Mouse (Mus musculus): ENCODE measurements around the gene St6galnac3.

The St6galnac3 gene

DNA sequence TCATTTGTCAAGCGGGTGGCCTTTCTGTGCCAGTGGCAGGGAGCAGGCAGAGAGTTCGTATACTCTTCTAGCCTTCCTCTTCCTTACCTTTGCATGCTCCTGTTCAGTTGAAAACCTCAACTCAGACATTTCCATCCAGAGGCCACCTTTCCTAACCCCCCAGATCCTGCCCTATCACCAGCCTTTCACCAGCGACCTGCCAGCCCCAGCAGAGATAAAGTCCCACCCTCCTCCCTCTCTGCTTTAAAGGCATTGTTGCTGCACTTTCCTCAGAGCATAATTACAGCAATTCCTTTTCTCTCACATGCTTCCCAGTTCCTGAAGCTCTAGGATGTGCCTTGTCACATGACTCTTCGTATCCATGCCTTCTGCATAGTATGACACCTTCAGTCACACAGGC is 215.3 kb downstream of the St6galnac3 start:
- no peak for DNase-seq

DNA sequence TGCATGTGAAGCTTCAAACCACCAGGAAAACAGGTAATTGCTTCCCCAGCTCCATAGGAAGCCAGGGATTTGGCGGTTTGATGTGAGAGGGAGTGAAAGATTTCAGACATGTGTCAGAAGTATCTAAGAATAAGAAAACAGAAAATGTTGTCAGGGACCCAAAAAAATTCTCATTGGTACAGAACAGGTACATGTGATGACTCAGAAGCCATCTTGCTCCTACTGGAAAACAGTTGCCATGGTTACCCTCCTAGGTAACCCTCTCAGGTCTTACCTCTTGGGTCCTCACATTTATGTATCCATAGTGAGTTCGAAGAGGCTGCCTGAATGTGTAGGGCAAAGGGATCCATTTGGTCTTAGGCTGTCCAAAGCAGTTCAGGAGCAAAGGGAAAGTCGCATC is 215.9 kb downstream of the St6galnac3 start:
- no peak for DNase-seq

DNA sequence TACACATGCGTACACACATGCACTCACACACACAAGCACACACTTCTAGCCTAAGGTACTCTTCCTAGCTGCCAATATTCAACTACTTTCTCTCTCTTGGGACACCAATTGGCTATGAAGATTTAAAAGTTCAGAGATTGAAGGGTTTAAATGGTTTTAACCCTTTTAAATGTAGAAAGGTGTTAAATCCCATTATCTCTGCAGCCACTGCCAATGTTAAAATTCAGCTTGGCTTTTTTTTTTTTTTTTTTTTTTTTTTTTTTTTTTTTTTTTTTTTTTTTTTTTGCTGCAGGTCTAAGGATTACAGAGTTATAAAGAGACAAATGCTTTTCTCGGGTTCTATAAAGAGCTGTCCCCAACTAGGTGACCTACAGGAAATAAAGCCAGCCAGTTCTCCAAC is 216.4 kb downstream of the St6galnac3 start:
- DNase-seq, result no peak

DNA sequence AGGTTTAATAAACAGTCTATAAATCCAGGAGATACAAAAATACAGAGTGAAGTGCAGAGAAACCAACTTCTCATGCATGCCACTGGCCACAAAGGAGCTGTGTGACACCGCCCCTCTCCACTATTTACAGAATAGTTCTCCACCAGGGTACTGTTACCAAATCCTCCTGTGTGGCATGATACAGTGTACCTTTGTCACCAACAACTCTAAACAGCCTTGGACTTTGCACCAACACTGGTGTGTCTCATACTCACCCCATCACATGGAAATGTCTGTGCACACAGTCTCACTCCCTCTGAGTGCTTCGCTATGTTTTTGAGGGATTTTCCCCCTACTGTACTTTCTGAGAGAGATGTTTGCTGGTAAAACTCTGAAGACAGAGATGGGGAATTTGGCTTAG is 217.4 kb downstream of the St6galnac3 start:
- DNase-seq, result no peak

DNA sequence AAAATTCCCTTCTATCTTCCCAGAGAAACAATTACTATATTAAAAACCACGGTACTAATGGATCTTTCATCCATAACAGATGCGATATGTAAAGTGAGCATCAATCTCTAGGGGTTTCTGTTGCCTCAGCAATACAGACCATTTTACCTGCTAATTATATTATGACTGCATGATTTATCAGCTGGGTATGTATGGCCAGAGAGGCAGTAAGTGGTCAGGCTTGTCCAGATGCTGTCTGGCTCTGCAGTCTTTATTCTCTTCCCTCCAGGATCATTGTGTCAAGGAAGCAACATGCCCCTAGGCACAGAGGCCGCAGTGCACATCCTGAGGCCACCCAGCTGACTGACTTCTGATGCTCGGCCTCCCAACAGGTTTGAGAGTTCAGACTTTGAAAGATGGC is 222.5 kb downstream of the St6galnac3 start:
- no peak for DNase-seq

DNA sequence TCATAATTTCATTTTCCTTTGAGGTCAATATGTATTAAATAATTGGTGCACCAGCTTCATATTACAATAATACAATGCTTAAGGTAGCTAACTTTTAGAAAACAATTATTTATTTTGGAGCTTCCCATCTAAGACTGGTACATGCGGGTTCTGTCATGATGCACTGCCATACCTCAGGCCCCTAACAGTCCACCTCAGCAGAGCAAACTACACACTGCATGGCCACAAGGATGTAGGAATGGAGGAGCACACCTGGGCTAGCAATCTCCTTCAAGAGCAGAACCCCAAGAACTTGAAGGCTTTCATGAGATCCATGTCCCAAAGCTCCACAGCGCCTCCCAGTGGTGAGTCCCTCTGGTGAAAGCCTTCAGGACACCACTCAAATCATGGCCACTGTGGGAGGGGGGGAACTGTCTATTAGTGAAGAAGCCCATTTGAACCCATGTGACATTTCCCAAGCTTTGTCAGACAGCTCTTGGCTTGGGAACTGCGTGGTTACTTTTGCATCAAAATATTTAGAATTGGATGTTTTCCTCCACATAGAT is 223.6 kb downstream of the St6galnac3 start:
- peak; percentile 51 for DNase-seq

DNA sequence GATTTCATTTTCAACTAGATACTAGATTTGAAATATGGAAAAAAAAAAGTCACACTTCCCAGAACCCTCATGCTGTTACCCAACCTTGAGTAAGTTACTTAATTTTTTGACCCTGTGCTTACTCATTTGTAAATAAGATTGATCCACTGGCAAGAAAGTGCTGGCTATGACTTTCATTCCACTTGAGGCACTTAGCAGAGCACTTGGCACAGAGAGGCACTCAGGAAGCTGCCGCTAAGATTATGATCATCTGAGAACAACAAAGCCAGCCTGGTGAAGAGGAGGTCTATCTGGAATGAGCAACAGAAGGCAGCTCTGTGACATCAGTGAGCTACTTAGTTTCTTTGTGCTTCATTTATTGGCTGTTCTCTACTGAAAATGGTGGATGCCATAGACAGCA is 232.0 kb downstream of the St6galnac3 start:
- DNase-seq, result no peak

DNA sequence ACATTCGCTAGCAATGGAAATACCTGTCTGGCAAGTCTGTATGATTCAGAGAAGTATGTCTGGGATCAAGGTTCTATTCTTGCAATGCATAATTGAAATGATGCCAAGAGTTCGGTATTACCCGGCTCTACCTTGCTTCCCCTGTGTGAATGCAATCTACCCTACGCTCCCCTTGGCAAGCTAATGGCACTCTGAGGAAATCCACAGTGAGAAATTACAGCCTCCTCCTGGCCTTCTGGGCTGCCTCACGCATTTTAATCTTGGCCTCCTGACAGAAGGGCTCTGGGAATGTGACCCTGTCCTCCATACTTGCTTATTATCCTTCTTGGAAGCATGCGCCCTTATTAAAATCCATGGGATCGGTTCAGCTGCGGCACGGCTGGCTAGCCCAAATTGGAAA is 235.3 kb downstream of the St6galnac3 start:
- DNase-seq, result no peak

DNA sequence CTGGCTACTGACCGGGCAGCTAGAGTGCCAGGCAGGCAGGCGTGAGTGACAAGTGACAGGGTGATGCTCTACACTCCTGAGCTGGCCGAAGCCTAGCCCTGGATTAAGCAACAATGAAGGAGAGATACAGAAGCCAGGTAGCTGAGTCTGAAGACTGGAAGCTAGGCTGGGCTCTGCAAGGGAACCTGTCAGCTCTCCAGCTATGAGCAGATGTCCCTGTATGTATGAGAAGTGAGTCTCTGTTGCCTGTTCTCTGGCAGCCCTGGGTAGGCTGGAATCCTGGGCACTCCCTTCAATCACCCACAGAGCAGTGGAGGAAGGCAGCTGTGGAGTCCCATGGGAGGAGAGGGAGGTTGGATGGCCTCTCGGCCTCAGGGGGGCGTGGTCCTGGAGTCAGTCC is 236.0 kb downstream of the St6galnac3 start:
- DNase-seq, result no peak

DNA sequence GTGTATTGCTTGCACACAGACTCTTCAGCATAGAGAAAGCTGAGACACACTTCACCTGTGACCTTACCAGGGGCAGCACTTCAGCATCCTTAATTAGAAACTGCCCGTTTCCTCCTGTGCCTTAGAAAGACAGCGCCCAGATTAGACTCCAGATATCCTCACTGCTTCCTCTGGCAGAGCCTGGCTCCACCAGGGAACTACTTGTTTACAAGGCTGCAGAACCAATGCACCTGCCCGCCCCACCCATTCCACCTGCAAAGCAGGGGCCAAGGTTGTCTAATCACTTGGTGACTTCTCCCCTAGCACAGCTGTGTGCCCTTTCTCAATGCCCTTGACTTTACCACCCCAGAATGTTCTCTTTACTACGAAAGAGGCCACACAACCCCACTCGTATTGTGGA is 239.8 kb downstream of the St6galnac3 start:
- no peak for DNase-seq

DNA sequence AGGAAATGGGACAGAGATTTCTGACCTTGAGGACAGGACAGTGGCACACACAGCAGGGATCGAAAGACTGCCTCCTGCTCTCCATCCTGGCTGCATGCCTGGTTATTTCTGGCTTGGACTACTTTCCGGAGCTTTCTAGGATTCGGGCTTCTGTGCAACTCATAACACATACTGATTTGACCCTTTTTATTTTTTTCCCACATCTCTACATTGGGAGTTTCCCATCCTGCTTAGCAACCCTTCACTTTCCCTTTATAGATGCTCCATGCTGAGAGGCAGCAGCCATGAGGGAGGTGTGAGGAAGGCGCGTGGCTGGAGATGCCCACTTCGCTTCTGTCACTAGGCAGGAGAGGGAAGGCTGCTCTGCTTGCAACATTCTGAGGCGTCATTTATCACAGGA is 240.3 kb downstream of the St6galnac3 start:
- DNase-seq, result peak; percentile 69

DNA sequence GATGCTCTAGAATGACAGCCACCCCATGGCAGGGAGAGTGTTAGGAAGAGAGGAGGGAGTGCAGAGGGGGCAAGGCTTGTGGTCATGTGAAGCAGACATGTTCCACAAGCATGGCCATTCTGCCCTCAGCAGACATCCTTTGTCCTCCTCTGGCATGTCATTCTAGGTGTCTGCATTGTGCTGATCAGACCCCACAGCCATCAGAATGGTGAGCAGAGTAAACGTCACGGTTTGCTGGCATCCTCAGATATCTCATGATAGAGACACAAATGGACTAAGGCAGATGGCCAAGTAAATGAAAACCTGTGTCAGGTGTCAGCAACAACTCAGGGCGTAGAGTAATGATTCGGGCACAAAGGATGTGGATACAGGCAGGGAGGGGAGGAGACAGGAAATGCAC is 241.3 kb downstream of the St6galnac3 start:
- DNase-seq, result no peak

DNA sequence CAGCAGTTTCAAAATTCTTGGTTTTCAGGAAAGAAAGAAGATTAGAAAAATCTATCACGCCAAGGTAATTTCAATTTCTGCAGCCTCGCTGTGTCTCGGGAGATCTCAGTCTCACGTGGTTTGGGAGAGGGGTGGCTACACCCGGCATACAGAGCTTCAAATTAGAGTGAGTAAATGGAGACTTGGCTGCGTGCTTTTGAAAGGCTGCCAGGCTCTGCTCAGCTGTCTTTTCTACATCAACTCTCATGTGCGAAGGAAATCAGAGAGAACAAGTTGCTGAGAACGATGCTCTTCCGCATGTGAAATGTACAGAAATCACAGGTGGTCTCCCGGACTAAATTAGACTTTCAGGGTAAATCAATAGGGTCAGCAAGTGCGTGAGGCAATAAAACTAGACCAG is 242.9 kb downstream of the St6galnac3 start:
- DNase-seq, result no peak

DNA sequence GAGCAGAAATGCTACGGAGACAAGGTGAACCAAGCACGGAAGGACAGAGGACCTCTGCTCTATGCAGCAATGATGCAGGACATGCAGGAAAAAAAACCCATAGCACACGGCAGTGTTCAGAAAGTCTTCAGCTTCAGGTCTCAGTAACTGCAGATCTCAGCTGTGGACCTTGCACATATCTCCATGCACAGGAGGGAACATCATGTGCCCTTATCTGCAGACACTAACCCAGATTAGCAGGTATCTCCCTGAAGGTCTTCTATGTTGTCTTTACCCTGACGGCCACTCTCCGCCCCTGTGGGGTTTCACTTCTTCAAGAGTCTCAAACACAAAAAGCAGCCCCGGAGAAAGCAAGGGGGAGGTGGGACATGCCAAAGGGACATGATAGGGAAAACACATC is 244.0 kb downstream of the St6galnac3 start:
- DNase-seq, result no peak

DNA sequence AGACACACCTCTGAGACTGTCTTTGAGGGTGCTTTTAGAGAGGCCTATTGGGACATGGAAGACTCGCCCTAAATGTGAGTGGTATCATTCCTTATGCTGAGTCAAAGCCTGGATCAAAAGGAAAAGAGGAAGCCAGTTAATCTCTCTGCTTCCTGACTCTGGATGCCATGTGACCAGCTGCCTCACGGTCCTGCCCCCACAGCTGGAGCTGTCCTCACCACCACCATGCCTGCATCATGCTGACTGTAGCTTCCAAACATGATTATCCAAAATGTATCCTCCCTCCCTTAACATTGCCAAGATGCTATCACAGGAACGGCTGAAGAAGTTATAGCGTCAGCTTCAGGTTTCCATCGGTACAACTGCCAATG is 244.4 kb downstream of the St6galnac3 start:
- DNase-seq, result no peak

DNA sequence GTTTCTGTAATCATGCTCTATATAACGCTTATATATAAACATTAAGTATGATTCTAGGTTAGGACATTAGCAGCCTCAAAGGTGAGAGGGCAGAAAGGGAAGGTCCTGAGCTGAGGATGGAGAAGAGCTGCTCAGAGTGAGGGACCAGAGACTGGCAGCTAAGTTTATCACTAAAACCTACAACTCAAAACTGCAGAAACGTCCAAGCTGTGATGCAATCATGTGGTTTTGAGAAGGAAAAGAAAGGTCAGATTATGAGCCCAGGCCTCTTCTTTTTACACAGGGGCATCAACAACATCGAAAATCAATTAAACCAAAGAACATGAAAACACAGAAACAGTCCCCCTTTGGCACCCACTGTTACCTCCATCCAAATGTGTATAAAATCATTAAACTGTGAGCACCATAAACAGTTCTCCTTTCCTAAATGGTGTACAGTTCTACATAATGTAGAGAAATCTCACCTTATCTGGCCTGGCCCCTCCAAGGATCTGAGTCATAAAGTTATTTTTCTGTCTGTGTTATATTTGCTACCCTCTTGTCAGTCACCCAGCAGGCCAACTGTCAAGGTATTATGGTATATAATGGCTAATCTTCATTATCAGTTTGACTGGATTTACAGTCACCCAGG is 244.9 kb downstream of the St6galnac3 start:
- no peak for DNase-seq

DNA sequence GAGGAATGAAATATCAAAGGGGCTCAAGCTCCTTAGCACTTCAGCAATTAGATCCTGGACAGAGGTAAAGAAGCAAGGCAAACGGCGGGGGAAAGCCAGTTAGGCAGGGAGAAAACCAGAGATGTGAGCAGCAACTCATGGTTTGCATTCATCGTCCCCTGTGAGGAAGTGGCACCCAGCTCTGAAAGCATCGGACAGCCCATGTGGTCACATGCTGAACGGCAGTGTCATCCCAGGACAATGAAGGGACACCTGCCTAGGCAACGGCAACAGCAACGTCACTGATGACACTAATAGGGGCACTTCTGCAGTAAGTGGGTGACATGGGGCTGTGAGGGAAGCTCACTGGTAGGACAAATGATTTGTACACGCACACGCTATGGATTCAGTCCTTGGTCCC is 249.1 kb downstream of the St6galnac3 start:
- DNase-seq, result no peak

DNA sequence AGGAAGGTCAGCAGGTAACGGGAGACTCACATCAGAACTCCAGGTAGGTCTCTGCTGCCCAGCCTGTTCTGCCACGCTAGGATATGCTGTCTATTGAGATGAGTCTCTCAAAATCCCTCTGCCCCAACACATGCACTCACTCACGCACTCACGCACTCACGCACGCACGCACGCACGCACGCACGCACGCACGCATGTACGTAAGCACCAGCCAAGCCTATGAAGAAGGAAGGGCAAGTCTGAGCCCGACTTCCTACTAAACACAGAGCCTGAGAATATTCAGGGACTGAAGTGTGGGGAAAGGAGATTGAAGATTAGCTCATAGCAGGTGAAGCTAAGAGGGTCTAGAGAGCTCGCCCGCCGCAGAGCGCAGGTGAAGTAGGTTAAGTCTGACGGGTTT is 249.5 kb downstream of the St6galnac3 start:
- no peak for DNase-seq

DNA sequence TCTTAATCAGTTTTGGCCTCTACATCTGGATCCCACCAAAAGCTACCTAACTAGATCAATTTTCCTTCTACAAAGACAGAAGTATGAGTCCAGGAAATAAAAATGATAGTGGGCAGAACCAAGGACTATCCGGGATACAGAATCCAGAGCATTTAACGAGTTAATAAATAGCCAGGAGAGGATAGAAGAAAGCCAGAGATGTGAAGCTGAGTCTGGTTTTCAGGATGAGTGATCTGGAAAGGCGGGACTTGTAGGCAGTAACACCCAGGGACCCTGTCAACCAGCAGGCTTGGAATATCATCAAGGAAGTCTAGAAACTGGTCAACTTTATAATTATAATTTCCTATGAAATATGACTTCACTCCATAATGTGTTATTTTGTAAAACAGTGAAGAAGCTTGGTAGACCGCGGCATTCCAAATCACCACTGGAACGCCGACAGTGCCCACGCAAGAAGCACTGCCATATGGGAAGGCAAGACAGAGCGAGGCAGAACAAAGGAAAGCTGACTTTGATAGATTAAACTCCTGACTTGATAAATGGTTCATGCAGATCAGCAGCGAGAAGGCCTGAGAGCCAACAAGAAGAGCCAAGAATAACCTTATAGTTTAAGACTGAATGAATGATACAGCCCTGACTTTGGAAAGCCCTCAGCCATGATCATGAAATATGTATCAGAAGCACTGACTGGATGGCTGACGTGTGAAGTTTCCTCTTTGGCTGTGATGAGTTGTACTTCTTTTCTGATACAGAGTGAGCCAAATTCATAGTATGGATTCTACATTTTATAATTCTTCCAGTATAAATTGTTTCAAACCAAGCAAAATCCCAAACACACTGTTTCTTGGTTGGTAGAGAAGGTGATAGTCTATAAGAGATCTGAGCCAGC is 252.1 kb downstream of the St6galnac3 start:
- DNase-seq, result no peak

DNA sequence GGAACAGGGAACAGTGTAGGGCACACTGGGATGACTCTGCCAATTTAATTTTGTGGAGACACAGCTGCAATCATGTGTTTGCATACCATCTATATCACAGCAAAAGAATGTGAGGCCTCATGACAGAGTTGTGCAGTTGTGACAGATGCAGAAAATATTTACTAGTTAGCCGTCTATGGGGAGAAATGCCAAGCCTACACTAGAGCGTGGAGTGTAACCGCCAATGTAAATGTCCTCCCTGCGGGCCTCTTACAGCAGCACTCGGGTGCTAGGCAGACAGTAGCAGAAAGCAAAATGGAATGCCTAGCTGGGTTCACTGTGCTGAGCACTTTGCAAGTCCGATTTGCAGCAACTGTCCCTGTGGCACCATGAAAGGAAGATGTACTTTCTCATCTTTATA is 261.1 kb downstream of the St6galnac3 start:
- no peak for DNase-seq

DNA sequence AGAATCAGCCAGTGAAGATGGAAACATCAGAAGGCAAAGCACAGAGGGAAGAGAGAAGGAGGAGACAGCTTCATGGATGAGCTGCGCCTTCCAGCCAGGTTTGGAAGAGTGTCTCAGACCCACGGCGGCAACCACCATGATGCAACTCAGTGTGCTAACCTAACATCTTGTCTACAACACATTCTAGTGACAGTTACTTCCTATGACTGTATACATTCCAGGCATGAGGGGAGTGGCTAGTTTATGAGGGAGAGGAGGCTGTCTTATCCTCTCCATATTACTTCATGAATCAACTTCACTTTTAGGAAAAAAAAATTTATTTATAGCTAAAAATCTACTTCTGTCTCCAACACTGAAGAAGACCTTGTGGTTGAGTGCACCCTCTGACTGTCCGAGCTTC is 264.8 kb downstream of the St6galnac3 start:
- DNase-seq, result no peak

DNA sequence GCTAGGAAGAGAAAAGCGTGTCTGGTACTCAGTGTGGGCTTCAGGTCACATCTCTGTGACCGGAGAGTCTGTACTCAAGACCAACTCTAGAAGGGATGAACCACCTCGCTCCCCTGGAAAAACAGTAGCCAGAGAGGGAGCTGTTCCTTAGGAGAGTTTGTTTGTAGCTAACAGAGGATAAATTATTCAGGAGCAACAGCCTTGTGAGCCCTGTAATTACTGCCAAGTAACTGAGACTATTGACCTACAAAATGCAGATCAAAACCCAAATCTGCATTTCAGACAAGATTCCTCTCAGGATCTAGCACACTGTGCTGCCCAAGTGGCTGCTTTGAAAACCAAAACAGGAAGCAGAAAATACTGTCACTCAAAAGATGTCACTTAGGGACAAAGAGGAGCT is 266.4 kb downstream of the St6galnac3 start:
- DNase-seq, result peak; percentile 14

DNA sequence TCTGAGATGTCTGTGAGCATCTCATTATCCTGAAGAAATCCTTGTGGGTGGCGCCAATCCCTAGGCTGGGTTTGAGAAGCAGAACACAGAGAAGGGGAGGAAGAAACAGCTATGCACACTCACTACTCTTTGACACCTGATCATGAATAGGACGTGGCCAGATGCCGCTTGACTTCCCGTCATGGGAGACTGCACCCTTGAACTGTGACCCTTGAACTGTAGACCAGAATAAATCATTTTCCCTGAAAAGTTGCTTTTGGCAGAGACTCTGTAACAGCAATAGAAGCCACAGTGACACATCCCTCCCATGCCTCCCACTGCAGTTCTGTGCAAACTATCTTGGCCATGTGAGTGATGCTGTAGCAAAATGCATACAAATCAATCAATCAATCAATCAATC is 267.3 kb downstream of the St6galnac3 start:
- DNase-seq, result no peak

DNA sequence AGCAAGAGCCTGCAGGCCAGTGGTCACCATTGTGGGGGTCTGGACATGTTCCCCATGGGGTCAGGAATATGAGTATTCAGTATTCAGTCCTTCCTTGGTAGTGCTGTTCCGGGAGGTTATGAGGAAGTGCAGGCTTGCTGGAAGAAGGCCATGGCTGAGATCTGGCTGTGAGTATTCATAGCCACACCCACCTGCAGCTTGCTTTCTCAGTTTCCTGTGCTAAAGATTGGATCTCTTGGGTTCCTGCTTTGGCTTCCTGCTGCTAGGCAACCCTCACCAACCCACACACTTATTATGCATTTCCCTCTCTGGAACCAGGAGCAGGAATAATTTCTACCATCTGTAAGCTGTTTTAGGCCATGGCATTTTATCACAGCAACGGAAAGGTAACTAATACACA is 267.8 kb downstream of the St6galnac3 start:
- DNase-seq, result no peak

DNA sequence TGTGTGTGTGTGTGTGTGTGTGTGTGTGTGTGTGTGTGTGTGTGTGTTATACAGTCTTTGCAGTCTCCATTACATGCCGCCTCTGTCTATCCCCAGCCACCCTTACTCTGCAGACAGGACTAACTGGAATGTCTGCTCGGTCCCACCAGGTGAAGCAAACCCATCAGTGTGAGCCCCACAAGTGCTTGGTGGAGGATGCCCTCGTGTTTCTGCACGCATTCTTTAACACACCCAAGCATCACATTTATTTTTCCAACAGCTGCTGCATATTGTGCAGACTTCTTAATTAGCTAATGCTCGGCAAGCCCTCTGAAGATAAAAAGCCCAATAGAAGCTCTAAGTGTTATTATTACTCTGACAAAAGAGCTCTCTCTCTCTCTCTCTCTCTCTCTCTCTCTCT is 268.7 kb downstream of the St6galnac3 start:
- DNase-seq, result no peak

All from cerebellum, adult 9-10 months (tissue).